Mouse (Mus musculus): ENCODE measurements around the gene Fam221b.

DNA sequence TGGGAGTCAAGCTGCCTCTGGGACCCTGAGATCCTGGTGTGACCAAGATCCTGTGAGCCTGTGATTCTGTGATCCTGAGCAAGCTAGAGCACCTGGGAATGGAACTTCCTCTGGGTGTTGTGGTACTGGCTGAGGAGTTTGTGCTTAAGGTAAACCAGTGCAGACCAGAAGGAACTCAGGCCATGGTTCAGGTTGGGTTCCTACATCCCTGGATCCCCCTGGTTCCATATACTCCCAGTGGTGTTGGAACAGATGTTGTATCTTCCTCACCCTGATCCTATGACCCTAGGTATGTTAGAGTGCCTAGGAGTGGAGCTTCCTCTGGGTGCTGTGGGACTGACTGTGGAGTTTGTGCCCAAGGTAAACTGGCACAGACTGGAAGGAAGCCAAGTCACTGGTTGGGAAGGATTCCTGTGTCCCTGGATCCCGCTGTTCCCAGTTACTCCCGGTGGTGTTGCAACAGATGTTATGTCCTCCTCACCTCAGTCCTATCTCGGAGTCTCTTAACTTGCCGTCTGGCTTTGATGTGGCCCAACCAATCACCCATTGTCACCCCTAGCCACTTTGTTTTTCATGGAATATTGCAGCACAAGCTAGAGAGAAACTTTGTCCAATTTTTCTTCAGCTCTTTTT, 48.7 kb downstream of the Fam221b start:
- TF ChIP-seq POLR2A (IDR thresholded peaks at IDR 0.05; ENCODE audit: low read depth, low read length): no peak
- no peak for TF ChIP-seq CTCF (conservative IDR thresholded peaks at IDR 0.05; ENCODE audit: insufficient read depth, insufficient read length, low read depth, low read length)
